Mouse (Mus musculus) heart, adult 9 months (tissue): ENCODE measurements around the gene Ryk.

Experiments used
- DNase-seq, 2 experiments: peaks; one replicate each; pipeline ENCODE4 v3.0.0; 2022; ENCODE audit warnings: low spot score in 2 of 2

The Ryk gene

DNA sequence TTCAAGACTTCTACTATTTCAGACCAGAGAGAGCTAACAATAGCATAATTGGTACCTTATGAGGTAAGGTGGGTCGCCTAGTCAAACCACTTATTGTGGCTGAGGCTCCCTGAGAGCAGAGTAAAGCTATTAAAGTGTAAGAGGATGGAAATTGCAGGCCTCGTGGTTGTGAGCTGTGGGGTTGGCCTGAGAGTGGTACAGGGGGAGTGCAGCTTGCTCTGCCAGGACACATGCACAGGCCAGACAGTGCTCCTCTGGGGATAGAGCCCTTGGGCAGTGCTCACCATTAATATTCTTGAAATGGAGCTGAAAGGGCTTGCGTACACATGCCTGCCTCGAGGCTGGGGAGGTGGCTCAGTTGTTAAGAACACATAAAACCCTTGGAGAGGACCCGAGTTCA is 23.6 kb downstream of the Ryk start:
- no peak for DNase-seq

GRCm38 (mm10) chr9:102859399-102859798 is 24.7 kb downstream of the Ryk start:
- no peak for DNase-seq

DNA sequence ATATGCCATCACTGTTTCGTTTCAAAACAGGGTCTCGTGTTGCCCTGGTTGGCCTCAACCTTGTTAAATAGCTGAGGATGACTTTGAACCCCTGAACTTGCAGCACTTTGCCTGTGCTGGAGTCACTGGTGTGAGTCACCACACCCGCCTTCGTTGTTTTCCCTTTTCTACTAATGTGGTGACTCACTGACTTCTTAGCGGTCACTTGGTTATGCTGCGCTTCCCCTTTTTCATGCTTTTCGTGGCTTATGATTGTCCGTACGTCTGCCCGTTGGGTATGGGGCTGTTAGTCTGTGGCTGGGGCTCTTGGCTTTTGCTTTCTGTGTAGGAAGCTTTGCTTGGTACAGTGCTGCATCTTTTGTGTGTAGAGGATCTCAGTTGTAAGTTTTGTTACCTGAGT is 25.2 kb downstream of the Ryk start:
- no peak for DNase-seq

- no peak for DNase-seq
Measured at GRCm38 (mm10) chr9:102860802-102861469, 26.2 kb downstream of the Ryk start.

GRCm38 (mm10) chr9:102861789-102862188 is 27.1 kb downstream of the Ryk start:
- DNase-seq, result no peak

DNA sequence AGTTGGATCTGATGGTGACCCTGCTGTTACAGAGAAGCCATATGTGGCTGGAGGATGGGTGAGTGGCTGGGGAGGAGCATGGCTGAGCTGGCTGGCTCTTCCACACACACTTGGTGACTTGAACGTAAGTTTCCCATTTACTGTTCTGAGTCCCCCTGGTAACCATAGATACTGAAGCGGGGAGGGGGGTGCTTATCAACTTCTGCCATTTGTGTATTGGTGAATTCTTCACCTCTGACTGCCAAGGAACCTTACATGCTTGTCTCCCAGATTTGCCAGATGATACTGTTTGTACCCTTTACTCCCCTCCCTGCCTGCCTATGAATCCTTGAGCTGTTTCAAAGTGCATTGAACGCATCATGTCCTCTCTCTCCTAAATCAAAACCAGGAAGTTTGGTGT is 27.5 kb downstream of the Ryk start:
- no peak for DNase-seq

DNA sequence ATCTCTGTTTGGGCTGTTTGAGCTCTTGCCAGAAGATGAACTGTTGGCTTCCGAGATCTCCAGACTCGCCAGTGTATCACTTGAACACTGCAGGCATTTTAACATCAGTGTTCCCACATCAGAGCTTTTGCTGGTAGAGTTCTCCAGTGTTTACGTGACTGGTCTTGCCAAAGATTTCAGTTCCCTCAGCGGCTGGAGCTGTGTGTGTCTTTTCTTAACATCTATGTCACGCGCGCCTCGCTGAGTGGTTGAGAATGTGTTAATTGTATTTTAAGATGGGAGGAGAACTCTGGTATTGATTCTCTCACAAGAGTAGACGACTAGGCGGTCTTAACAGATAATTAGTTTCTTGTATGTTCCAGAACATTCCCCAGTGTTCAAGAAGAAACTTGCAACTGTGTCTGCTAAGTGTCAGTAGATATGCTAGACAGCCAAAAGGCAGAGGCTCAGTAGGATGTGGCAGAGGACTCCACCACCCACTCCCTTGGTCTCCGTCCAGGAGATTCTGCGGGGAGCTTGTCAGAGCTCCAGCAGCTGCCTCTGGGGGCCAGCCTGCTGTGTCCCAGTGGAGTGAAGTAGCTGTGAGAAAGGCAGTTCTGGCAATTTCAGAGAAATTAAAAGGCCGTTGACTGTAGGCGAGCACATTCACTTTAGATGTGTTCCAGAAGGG is 29.3 kb downstream of the Ryk start:
- peak; percentile 87 to 88 for DNase-seq

GRCm38 (mm10) chr9:102864931-102865330 is 30.2 kb downstream of the Ryk start:
- DNase-seq, result no peak

DNA sequence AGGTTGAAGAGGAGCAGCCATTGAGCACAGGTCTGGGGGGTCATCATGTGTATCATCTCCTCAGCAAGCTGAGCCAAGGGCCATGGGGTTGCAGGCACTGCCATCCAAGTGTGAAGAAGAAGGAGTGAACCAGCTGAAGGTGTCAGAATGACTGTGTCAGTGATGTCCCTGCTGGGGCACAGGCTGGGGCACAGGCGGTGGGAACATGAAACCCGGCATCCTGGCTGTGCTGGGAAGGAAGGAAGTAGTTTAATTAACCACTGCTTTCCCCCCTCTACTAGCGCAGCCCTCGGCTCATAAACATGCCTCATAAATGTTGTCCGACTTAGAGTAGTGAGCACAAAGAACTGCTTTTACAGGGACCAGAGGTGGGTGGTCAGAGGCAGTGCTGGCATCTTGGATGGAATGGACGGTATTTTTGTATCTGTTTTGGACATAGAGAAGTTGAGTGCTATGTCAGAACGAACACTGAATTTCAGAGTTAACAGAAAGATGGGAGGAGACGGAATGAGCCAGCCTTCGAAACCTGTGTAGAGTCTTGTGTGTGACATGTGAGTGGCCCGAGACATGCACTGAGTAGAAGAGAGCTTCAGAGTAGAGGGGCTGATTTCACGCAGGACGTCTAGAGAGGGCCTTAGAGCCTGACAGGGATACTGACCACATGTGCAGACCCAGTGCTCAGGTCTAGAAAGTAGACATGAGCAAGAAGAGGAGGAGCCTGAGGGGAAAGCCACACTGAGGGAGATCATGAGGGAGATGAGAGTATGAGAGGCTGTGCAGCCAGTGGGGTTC is 31.4 kb downstream of the Ryk start:
- no peak for DNase-seq

DNA sequence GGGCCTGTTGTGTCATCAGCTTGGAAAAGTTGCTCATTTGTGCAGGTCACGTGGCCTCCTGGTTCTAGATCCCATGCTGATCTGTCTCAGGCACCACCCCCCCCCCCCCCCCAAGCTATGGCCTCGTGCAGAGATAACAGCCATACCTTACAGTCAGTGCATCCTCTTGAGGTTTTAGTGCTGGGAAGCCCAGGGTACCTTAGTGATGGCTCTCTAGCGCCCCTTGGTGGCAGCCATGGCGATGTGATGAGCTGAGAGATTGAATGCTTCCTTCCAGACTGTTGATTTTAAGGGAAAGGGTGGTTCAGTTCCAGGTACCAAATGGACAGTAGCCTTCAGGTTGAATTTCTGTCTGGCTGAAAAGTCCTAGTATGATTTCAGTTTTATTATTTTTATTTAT is 32.2 kb downstream of the Ryk start:
- peak; percentile 53 to 56 for DNase-seq

DNA sequence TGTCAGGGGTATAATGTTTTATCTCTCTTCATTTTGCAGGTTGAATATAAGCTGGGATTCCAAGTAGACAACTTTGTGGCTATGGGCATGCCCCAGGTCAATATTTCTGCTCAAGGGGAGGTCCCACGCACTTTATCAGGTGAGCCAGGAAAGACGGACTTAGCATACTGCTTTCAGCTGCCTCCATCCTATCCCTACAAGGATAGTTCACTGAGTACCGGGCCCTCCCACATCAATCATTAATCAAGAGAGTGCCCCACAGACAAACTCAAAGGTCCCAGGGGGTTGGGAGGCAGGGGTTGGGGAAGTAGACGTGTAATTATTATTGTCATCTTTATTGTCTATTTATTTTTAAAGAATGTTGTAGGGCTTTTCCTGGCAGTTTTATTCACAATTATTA is 32.8 kb downstream of the Ryk start:
- DNase-seq, result no peak

GRCm38 (mm10) chr9:102868451-102868850 is 33.7 kb downstream of the Ryk start:
- DNase-seq, result no peak

GRCm38 (mm10) chr9:102876054-102876690 is 41.5 kb downstream of the Ryk start:
- no peak for DNase-seq

GRCm38 (mm10) chr9:102877916-102878315 is 43.2 kb downstream of the Ryk start:
- DNase-seq, result no peak

DNA sequence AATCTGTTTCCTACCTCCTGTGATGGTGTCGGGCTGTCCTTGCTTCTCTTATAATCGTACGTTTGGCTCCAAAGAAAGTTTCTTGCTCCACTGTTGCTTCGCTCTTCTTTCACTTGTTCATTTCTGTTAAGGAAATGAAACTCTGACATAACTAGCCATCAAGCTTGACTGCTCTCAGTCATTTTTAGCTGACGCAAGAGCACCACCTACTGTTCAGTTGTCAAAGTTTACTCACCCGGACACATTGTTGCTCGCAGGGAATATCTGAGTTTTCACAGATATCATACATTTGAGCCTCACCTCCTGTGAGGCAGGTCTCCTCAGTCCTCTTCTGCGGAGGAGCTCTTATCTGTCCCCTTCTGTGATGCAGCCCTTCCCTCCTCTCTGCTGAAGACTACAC is 44.8 kb downstream of the Ryk start:
- peak in 1 of 2 experiments; percentile 50 for DNase-seq

- DNase-seq, result no peak
Measured at GRCm38 (mm10) chr9:102884703-102885102, 50.0 kb downstream of the Ryk start.

DNA sequence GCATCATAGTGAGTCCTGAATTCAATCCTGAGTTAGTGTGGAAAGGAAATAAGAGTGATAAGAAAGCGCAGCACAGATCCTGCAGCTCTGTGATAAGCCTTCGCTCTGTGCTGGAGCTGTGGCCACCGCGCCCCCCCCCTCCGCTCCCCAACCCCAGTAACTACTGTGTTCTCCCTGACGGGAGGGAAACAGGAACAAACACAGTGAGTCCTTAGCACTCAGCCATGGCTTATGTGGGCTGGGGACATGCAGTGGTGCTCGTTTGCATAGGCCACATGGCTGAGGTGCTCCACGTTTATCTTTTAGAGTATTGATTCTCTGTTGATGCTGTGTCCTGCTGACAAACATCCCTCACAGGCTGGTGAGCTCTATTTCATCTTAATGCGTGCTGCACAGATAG is 55.4 kb downstream of the Ryk start:
- no peak for DNase-seq

DNA sequence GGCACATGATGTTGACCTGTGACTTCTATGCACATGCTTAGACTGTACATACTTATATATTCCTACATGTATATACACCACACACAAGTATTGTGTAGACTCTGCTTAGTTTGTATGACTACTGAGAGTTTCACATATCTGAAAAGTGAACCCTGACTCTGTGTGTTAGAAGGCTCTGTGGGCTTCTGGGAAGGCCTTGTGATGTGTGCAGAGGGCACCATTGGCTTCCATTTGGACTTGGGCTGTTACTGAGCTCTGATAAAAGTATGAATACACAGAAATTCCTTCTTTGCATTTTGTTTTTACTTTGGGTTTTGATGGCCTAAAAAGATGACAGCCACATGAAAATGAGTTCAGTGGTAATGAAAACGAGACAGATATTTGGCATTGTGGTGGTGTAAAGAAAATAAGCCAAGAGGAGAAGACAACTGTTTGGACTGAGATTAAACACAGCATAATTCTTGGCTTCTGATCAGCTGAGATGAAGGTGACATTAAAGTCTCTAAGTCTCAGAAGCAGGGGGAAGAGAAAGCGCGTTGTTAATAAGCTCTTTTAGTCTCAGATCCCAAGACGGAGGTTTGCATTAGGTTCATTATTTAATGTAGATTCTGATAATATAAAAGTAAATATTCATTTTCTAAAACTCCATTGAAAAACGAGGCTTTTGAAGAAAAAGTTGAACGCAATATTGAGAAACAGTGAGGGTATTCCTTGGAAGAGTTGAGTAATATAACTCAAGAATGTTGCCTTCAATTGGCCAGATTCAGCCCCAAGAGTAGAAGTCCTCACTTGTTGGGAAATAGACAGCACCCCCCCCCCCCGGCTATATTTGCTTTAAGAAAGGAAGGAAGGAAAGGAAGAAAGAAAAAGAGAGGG is 58.0 kb downstream of the Ryk start:
- DNase-seq, result no peak

DNA sequence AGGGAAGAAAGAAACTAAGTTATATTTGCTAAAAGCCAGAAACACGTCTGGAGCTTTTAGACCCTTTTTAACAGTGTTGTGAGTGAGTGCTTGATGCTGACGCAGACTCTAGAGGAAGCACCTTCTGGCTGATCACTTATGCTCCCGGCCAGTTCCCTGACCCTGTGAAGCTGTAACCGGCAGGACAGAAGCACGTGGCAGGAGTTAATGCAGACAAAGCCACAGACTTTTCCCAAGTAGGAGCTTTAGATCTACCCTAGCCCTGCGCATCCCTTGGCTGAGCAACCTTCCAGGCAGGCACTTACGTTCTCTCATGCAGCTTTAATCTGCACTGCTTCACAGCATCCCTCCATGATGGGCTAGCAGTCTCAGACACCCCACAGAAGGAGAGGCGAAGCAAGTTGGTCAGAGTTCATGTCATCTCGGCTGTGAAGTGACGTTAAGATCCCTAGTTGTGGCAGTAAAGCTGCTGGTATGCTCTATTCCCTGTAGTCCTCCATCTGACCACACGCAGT is 58.7 kb downstream of the Ryk start:
- no peak for DNase-seq

DNA sequence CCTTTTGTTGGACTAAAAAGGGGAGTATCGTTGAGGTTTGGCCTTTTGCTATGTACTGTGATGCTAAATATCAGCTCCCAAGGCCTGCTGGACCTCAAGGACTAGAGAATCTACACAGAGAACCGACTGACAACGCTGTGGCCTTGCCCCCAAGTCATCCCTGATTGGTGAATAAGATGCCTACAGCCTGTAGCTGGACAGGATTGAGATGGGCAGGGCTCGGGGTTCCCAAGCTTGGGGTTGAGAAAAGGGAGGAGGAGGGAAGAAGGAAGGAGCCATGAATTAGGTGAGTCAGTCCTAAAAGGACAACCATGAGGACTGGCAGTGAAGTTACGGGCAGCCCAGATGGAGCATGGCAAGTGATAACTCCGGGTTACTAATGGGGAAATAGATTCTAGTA is 65.2 kb downstream of the Ryk start:
- DNase-seq, result no peak

- no peak for DNase-seq
Measured at GRCm38 (mm10) chr9:102902308-102902707, 67.6 kb downstream of the Ryk start.
